Mouse (Mus musculus) cortical plate, adult 2 months (tissue): ENCODE measurements around the gene Saa3.

Experiments used
- CTCF ChIP-seq: fragments of 200-500 bp; IDR thresholded peaks from 2 replicates; pipeline ENCODE4 v1.5.1; 2011; ENCODE audit warnings: mild to moderate bottlenecking, control low read depth, low read length; ENCODE audit not compliant: insufficient read depth; ENCODE audit errors: extremely low read depth
- POLR2A ChIP-seq: fragments of 200-500 bp; IDR thresholded peaks from 2 replicates; pipeline ENCODE4 v1.6.1; 2011; ENCODE audit warnings: mild to moderate bottlenecking, low read length, control low read depth; ENCODE audit not compliant: insufficient read depth; ENCODE audit errors: extremely low read depth

DNA sequence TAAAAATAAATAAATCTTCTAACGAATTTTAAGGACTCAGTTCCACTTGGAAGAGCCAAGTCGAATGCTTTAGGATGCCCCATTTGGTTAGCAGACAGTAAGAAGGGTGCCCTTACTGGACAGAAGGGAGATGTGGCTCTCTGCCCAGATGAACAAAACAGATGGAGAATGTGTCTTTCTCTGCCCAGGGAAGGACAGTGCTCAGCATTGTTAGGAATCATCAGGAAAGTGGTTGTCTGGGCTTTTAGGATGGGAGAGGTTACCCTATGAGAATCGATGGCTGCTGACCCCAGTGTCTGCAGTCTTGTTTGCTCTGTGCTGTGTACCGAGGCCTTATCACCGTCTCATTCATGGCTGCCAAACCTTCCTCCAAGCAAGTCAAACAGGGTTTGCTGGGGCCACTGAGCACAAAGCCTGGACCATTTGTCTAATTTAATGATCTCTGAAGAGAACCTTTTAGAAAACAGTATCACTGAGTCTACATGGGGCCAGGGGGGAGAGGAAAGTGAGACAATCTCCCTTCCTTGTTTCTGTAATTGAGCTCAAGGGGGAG, 38.6 kb downstream of the Saa3 start:
- TF ChIP-seq POLR2A (no peak), CTCF (no peak)
